Mouse (Mus musculus): ENCODE results near the gene Gm19935.

- TF ChIP-seq POLR2A (IDR thresholded peaks at IDR 0.05; ENCODE audit: borderline replicate concordance, insufficient read depth, low read length), result no peak
- TF ChIP-seq CTCF (IDR thresholded peaks at IDR 0.05; ENCODE audit: borderline replicate concordance, insufficient read depth, low read depth, low read length), result no peak
Observed at GRCm38 (mm10) chr8:90849462-90850050, 32.4 kb upstream of the Gm19935 start.

Data from cerebellum, adult 2 months (tissue).